Mouse (Mus musculus) adrenal gland, postnatal 25 days (tissue): ENCODE data around the gene Klhl9. TPM values are rescaled to one million over a fixed set of nuclear protein-coding genes. Genes with fewer than 3 reads are reported as not detected.

ENCODE experiments used
- DNase-seq: peaks from one replicate; pipeline ENCODE4 v3.0.0; 2021; ENCODE audit warnings: mixed read lengths
- total RNA-seq: library from RNA; stranded (reverse); gene quantifications from 2 replicates; pipeline ENCODE4 v1.2.3, GENCODE M21; 2021

Klhl9 gene
- total RNA-seq, 1 experiment from 2014 or later, result 94.1 TPM

DNA sequence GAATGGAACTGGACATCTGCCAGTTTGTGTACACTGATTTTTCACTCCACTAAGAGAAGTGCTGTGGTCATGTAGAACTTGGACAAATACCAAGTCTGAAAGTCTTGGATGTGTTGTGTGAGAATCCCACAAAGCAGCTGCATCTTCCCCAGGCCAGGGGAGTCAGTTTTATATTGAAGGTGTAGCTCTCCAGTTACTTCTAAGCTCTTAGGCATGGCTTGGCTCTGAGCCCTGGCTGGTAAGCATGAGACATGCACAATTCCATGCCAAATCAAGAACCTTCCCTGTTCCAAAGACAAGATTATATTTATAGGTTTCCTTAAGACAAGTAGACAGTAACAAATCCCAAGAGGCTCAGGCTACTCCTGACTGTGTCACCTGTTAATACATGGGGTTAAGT, 7.2 kb downstream of the Klhl9 start:
- DNase-seq, result peak; percentile 48

DNA sequence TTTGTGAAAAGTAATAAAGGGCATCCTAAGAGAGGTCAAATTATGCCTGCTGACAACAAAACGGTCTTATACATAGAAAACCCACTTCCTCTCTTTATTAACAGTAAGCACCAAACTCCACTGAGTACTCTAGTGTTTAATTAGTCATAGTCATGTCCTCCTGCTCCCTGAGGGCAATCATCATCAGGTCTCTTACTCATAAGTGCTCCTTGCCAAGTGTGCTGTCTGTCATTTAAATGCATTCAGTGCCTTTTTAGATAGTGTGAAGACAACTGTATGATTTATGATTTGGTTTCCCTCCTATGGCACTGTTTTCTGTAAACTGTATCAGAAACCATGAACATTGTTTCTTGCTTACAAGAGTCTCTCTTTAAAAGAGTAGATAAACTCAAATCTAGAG, 8.0 kb downstream of the Klhl9 start:
- DNase-seq, result no peak

DNA sequence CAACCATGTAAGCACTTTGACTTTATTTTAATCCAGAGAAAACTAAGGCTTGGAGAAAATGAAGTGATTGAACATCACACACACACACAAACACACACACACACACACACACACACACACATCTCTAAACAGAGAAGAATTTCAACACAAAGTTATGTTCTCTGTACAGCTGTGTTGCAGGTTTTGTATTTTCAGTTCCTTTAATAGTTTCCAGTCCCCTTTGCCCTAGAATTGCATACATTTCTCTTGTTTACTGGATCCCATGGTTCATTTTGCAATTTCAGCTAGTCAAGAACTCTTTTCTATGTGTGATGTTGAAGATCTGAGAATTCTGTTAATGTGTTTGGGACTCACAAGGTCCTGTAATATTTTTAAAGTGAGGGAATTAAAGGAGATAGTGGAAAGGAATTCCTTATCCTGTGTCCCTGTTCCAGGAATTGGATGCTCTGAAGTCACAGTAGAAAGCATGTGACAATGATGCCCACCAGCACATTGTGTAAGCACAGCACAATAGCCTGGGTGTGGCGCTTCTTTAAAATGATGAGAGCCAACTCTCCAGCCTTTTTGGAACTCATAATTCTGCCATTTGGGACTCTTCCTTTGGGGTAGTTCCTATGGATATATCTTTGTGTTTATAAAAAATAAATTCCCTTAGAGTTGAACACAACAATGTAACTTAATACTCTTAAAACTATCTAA, 15.0 kb downstream of the Klhl9 start:
- no peak for DNase-seq

DNA sequence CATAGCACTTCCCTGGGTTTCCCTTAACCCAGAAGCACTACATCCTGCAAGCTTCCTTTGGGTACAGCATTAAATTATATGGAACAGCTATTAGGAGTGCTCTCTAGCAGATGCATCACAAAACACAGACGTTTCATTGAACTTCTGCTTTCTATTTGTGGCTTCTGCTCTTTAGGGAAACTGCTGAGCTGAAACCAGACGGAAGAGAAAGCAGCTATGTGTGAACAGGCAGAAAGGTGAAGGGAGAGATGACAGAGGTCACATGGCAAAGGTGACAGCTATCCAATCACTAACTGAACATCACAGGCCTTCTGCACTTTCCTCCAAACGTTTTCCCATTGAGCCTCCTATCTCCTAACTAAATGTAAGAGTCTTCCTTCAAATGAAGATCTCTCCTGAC, 16.3 kb downstream of the Klhl9 start:
- DNase-seq, result no peak

DNA sequence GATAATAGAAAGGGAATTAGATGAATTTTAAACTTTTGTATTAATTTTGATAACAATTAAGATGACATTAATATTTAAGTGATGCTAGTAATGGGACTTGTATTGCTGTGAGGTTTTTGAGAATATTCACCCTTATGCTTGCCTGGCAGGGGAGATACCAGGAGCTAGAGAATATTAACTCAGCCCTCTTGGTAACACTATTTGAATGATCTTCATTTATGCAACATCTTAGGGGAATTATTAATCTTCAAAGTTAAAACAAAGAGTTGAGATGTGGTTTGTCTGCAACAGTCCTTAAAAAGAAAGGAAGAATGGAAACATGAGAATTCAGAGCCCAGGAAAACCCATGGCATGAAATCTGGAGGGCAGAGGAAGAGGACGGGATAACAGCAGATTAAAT, 23.0 kb downstream of the Klhl9 start:
- DNase-seq, result no peak

DNA sequence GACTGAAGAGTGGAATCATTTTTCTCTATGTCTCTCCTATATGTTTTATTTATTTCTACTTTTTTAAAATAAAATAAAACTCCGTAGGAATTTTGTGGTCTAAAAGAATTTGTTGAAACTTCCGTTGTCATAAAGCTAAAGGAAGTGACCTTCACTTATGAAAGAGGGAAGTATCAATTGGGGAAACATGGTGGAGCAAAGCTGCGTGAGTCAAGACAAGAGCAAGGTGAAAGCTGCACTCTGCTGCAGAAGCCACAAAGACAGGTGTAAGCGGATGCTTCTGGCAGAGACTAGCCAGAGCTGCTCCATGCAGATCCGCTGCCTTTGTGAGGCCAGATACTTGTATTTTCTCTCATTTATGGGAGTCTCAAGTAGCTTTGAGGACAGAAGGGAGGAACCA, 23.5 kb downstream of the Klhl9 start:
- no peak for DNase-seq

DNA sequence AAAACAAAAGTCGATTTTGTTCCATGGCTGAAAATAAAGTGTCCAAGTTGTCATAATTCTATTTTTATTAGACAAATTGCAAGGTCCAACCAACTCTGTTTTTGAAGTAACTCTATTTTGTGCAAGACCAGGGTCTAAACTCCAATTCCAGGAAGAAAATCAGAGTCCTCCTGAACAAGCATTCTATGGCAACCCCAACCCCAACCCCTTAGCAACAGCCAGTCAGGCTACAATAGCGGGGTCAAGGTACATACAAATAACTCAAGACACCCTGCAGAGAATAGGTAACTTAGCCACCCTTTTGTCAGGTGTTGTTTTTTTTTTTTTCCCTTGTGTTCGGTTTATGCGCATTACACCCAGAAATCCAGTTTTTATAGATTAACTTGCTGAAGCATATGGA, 24.5 kb downstream of the Klhl9 start:
- DNase-seq, result no peak

DNA sequence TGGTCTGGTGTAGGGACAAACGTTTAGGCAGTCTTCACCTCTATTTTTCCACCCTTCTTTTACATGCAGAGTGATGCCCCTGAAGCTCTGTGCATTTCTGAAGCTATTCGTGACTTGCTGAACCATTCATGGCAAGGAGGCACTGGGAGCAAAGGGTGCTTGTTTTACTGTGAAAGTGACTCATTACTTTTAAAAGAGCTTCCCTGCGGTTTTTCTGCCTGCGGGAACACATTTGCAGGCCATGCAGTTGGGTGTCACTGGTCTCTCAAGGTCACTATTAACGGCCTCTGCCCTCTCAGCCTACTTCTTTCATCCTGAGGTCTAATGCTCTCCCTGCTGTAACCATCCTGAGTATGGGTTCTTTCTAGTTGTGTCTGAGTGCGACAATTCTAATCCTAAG, 25.2 kb downstream of the Klhl9 start:
- DNase-seq, result no peak

DNA sequence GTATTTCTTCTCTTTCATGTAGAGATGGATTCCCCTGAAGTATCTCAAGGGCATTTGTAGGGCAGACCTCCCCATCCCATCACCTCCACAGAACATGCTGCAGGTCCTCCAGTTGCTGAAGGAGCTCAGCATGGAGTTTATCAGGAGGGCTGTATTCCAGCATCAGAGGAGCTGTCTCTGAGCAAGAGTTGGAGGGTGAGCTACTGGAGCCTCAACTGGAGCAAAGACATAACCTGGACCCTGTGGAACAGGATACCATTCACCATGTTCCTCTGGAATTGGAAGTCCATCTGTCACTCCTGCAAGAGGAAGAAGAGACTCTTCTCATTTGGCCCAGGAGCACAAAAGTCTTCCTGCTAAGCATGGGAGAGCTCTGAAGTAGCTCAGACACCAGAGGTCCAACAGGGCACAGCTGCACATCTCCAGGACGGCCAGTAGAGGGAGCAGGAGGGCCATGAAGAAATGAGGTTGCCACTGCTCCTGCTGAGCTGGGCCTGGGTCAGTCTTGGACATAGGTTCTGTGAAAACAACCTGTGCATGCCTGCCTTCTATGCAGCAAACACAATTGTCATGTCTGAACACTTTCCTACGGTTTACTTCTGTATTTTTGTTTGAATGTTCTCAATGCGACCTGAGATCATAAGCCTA, 25.9 kb downstream of the Klhl9 start:
- DNase-seq, result peak; percentile 72

DNA sequence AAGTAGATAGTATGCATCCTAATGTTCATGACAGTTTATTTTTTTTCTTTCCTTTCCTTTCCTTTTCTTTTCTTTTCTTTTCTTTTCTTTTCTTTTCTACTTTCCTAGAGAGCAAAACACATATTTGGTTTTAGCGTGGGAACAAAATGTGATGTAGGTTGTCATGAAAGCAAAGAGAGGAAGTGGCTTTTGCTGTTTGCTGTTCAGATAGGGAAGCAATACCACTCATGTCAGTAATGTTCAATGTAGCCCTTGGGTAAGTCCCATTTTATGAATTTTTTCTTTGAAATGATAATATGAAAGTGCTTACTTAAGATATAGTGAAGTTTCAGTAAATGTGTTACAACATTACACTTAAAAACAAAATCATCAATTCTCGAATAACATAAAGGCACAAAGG, 28.9 kb downstream of the Klhl9 start:
- no peak for DNase-seq

DNA sequence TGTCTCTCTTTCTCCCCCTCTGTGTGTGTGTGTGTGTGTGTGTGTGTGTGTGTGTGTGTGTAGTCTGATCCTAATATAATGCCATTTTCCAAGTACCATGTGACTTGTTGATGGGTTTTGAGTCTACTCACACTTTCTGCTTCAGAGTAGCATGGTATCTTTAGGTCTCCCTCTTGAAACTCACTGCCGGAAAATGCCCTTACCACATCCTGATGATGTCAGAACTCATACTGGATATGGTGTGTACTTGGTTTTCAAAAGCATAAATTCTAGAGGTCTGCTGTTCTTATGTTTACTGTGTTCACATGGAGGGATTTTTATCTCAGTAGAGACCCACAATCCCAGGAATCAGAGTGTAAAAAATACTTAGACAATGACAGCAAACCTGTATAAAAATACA, 29.7 kb downstream of the Klhl9 start:
- DNase-seq, result no peak

DNA sequence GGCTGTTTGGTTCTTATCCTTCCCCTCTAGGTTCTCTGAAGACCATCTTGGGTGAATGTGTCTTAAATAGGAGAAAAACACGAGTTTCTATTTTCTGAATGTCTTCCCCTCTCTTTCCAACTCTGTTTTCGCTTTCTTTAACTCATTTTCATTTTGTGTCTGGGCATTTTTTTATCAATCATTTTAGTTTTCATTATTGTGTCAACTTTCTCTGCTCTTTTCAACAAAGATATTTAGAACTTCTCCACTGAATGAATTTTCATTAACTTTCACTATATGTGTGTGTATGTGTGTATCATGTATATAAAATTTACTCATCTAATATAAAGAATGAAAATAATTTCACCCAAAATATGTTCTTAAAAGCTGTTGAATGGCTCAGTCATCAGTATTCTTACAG, 31.0 kb downstream of the Klhl9 start, which contains the start of gene Ifnab:
TSS of gene Ifnab (minus strand) at position 101 of the 400 bp plus-strand sequence.
- DNase-seq, result no peak

DNA sequence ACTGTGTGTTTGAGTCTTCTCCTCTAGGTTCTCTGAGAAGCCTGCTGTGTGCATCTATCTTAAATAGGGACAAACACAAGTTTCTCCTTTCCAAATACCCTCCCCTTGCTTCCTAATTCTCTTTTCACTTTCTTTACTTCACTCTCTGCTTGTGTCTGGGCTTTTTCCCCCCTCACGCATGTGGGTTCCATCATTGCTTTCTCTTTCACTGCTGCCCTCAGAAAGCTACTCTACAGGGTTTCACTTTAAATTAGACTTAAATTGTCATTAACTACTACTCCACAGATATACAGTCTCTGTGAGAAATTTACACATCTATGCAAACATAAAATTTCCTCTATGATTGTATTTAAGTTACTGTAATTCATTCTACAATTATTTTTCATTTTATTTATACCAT, 38.5 kb downstream of the Klhl9 start, which contains the start of gene Ifna2:
TSS of gene Ifna2 (minus strand) at position 101 of the 400 bp plus-strand sequence.
- no peak for DNase-seq

DNA sequence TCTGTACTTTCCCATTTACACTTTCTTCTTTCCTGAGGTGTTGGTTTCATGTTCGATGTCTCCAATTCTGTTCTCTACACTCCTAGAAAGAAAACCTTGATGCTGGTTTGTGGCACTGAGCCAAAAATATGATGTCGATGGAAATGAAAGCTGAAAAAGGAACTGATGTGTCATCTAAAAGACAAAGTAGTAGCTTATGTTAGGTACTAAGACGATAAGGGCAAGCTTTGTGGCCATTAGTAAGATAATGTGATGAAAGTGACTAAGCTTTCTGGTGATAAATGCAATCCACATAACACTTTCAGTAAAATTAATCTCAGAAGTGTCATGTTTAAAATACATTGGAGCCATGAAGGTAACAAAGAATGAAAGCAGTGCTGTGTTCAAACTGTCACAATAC, 40.9 kb downstream of the Klhl9 start:
- DNase-seq, result no peak

DNA sequence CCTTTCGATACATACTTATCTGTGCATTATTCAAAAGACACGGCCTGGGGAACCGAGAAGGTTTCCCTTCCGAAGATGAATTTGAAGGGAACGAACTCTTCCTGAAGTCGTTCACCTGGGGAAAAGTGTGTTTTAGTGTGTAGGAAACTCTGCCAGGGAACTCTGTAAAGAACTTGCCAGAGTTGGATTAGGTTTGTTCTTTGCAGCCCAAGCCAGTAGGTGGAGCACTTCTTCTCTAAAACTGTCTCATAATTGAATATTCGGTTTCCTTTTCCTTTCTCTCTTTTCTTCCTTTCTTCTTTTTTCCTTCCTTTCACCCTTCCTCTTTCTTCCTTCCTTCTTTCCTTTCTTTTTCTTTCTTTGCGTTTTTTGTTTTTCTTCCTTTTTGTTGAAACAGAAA, 41.9 kb downstream of the Klhl9 start:
- no peak for DNase-seq

DNA sequence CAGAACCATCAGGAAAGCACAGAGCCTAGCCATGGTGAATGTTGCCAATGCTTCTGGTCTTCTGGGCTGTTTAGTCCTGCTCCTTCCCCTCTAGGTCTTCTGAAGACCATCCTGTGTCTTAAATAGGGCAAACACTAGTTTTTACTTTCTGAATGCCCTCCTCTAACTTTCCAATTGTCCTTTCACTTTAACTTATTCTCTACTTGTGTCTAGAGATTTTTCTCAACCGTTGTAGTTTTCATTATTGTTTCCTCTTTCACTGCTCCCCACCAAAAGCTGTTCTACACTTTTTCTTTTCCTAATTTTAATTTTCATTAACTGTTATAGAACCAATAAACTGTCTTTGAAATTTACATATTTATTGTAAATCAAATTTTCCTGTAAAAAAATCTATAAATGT, 45.4 kb downstream of the Klhl9 start, which contains the start of gene Ifna16:
TSS of gene Ifna16 (minus strand) at position 101 of the 400 bp plus-strand sequence.
- no peak for DNase-seq

Other genes with a start within 250 kb of the Klhl9 start
- gene Ifnb1, start 199.7 kb downstream of the Klhl9 start, total RNA-seq, result not detected in 2 replicates
- not detected in 2 replicates for gene Ifna15, start 164.2 kb downstream of the Klhl9 start, total RNA-seq
- gene Ifna14, start 150.7 kb downstream of the Klhl9 start, total RNA-seq, result not detected in 2 replicates
- gene Ifna9, start 130.1 kb downstream of the Klhl9 start, total RNA-seq, result not detected in 2 replicates
- not detected in 2 replicates for gene Ifna12, start 119.1 kb downstream of the Klhl9 start, total RNA-seq
- not detected in 2 replicates for gene C87499, start 88.1 kb downstream of the Klhl9 start, total RNA-seq
- gene Ifna13, start 78.0 kb downstream of the Klhl9 start, total RNA-seq, result not detected in 2 replicates
- not detected in 2 replicates for gene Ifna16, start 45.5 kb downstream of the Klhl9 start, total RNA-seq
- not detected in 2 replicates for gene Ifna2, start 38.6 kb downstream of the Klhl9 start, total RNA-seq
- not detected in 2 replicates for gene Ifnab, start 31.1 kb downstream of the Klhl9 start, total RNA-seq
- gene Gm26566, start 660 bp downstream of the Klhl9 start, total RNA-seq, result 0.73 and 0.95 TPM in 2 replicates
- not detected in 2 replicates for gene Gm13271, start 32.4 kb upstream of the Klhl9 start, total RNA-seq
- not detected in 2 replicates for gene Gm13283, start 37.7 kb upstream of the Klhl9 start, total RNA-seq
- not detected in 2 replicates for gene Gm13290, start 51.4 kb upstream of the Klhl9 start, total RNA-seq
- gene Gm13289, start 54.5 kb upstream of the Klhl9 start, total RNA-seq, result not detected in 2 replicates
- not detected in 2 replicates for gene Gm13272, start 57.4 kb upstream of the Klhl9 start, total RNA-seq
- not detected in 2 replicates for gene Ifnz, start 59.7 kb upstream of the Klhl9 start, total RNA-seq
- not detected in 2 replicates for gene Gm13276, start 63.2 kb upstream of the Klhl9 start, total RNA-seq
- gene Gm13277, start 66.2 kb upstream of the Klhl9 start, total RNA-seq, result not detected in 2 replicates
- gene Gm13278, start 69.1 kb upstream of the Klhl9 start, total RNA-seq, result not detected in 2 replicates
- not detected in 2 replicates for gene Gm13275, start 72.0 kb upstream of the Klhl9 start, total RNA-seq
- gene Gm13279, start 74.9 kb upstream of the Klhl9 start, total RNA-seq, result not detected in 2 replicates
- 0.36 TPM in 1 of 2 replicates, not detected in the other for gene Gm13285, start 77.2 kb upstream of the Klhl9 start, total RNA-seq
- not detected in 2 replicates for gene Gm13287, start 80.8 kb upstream of the Klhl9 start, total RNA-seq
- gene Gm13288, start 83.1 kb upstream of the Klhl9 start, total RNA-seq, result not detected in 2 replicates
- gene Ifna7, start 93.8 kb upstream of the Klhl9 start, total RNA-seq, result not detected in 2 replicates
- gene Ifna11, start 97.5 kb upstream of the Klhl9 start, total RNA-seq, result not detected in 2 replicates
- gene Ifna6, start 105.0 kb upstream of the Klhl9 start, total RNA-seq, result not detected in 2 replicates
- not detected in 2 replicates for gene Ifna5, start 113.1 kb upstream of the Klhl9 start, total RNA-seq
- not detected in 2 replicates for gene Ifna4, start 119.4 kb upstream of the Klhl9 start, total RNA-seq
- not detected in 2 replicates for gene Ifna1, start 127.6 kb upstream of the Klhl9 start, total RNA-seq
- gene Ifne, start 157.7 kb upstream of the Klhl9 start, total RNA-seq, result not detected in 2 replicates